Mouse (Mus musculus): ENCODE data around the gene Trio. TPM values are rescaled to one million over a fixed set of nuclear protein-coding genes. Genes with fewer than 3 reads are reported as not detected.
A peak's percentile ranks its signal among the peaks of the same experiment; 100 is the strongest.

The Trio gene
- polyA plus RNA-seq, 1 experiment from 2014 or later, result 18.6 TPM

GRCm38 (mm10) chr15:27933270-27933669 is 92.4 kb downstream of the Trio start:
- no peaks in the 10 kb centered on the region for H3K27me3 ChIP-seq (replicated peaks)
- no peak overlapping the region for H3K4me2 ChIP-seq
- no peak for ATAC-seq (ENCODE audit: insufficient number of reproducible peaks, low FRiP score)
- no peak overlapping the region for H3K4me3 ChIP-seq
- WGBS, result 86% methylated on average over 1 of the region's 1 CpGs
- no peak overlapping the region for H3K27ac ChIP-seq (ENCODE audit: poor library complexity, severe bottlenecking)
- H3K36me3 ChIP-seq, result no peaks in the 10 kb centered on the region
- H3K9me3 ChIP-seq (replicated peaks), result no peaks in the 10 kb centered on the region
- H3K9ac ChIP-seq, result no peak overlapping the region
- peaks cover 55% of the 10 kb centered on the region for H3K4me1 ChIP-seq (replicated peaks)

GRCm38 (mm10) chr15:27931891-27932290 is 93.8 kb downstream of the Trio start:
- 0 out of 2 replicates have a peak, but pooled peaks have one; percentile 24 for ATAC-seq (ENCODE audit: insufficient number of reproducible peaks, low FRiP score)
- WGBS, result 35% methylated on average over 12 of the region's 12 CpGs

GRCm38 (mm10) chr15:27931459-27931858 is 94.2 kb downstream of the Trio start:
- Histone ChIP-seq H3K27me3 (replicated peaks) (no peaks in the 10 kb centered on the region), H3K4me1 (replicated peaks) (peaks cover 49% of the 10 kb centered on the region), H3K27ac (ENCODE audit: poor library complexity, severe bottlenecking) (no peak overlapping the region), H3K4me3 (no peak overlapping the region), H3K9me3 (replicated peaks) (no peaks in the 10 kb centered on the region), H3K36me3 (no peaks in the 10 kb centered on the region), H3K4me2 (peak overlapping the region; percentile 33), H3K9ac (no peak overlapping the region)
- WGBS, result 87% methylated on average over 14 of the region's 14 CpGs
- ATAC-seq (ENCODE audit: insufficient number of reproducible peaks, low FRiP score), result no peak

More at GRCm38 (mm10) chr15:27931891-27932290, 93.8 kb downstream of the Trio start:
- H3K4me2 ChIP-seq, result peak overlapping the region; percentile 33
- no peaks in the 10 kb centered on the region for H3K27me3 ChIP-seq (replicated peaks)
- H3K27ac ChIP-seq (ENCODE audit: poor library complexity, severe bottlenecking), result no peak overlapping the region
- H3K4me1 ChIP-seq (replicated peaks), result peaks cover 50% of the 10 kb centered on the region
- no peak overlapping the region for H3K9ac ChIP-seq
- H3K4me3 ChIP-seq, result no peak overlapping the region
- no peaks in the 10 kb centered on the region for H3K9me3 ChIP-seq (replicated peaks)
- H3K36me3 ChIP-seq, result no peaks in the 10 kb centered on the region

GRCm38 (mm10) chr15:27927614-27928013 is 98.0 kb downstream of the Trio start:
- 83% methylated on average over 6 of the region's 6 CpGs for WGBS
- no peaks in the 10 kb centered on the region for H3K27me3 ChIP-seq (replicated peaks)
- H3K27ac ChIP-seq (ENCODE audit: poor library complexity, severe bottlenecking), result no peak overlapping the region
- H3K4me2 ChIP-seq, result no peak overlapping the region
- no peak for ATAC-seq (ENCODE audit: insufficient number of reproducible peaks, low FRiP score)
- no peak overlapping the region for H3K9ac ChIP-seq
- no peak overlapping the region for H3K4me3 ChIP-seq
- H3K4me1 ChIP-seq (replicated peaks), result peaks cover 61% of the 10 kb centered on the region
- no peaks in the 10 kb centered on the region for H3K36me3 ChIP-seq
- no peaks in the 10 kb centered on the region for H3K9me3 ChIP-seq (replicated peaks)

- H3K4me1 ChIP-seq (replicated peaks), result peaks cover 67% of the 10 kb centered on the region
Observed at GRCm38 (mm10) chr15:27926941-27927340, 98.7 kb downstream of the Trio start.

GRCm38 (mm10) chr15:27926450-27926849 is 99.2 kb downstream of the Trio start:
- H3K27me3 ChIP-seq (replicated peaks), result no peaks in the 10 kb centered on the region
- H3K4me3 ChIP-seq, result no peak overlapping the region
- 60% methylated on average over 7 of the region's 7 CpGs for WGBS
- no peak for ATAC-seq (ENCODE audit: insufficient number of reproducible peaks, low FRiP score)
- H3K4me2 ChIP-seq, result 0 out of 2 replicates have a peak overlapping the region, but pooled peaks have one; percentile 18
- no peaks in the 10 kb centered on the region for H3K36me3 ChIP-seq
- H3K27ac ChIP-seq (ENCODE audit: poor library complexity, severe bottlenecking), result peak overlapping the region; percentile 66
- no peak overlapping the region for H3K9ac ChIP-seq
- H3K4me1 ChIP-seq (replicated peaks), result peaks cover 67% of the 10 kb centered on the region
- H3K9me3 ChIP-seq (replicated peaks), result no peaks in the 10 kb centered on the region

More at GRCm38 (mm10) chr15:27926941-27927340, 98.7 kb downstream of the Trio start:
- no peak for ATAC-seq (ENCODE audit: insufficient number of reproducible peaks, low FRiP score)
- Histone ChIP-seq H3K9ac (no peak overlapping the region), H3K4me3 (no peak overlapping the region), H3K9me3 (replicated peaks) (no peaks in the 10 kb centered on the region), H3K36me3 (no peaks in the 10 kb centered on the region), H3K4me2 (no peak overlapping the region), H3K27ac (ENCODE audit: poor library complexity, severe bottlenecking) (no peak overlapping the region), H3K27me3 (replicated peaks) (no peaks in the 10 kb centered on the region)
- 69% methylated on average over 18 of the region's 18 CpGs for WGBS

- Histone ChIP-seq H3K27ac (ENCODE audit: poor library complexity, severe bottlenecking) (peak overlapping the region; percentile 66), H3K9ac (no peak overlapping the region), H3K4me1 (replicated peaks) (peaks cover 64% of the 10 kb centered on the region), H3K4me3 (no peak overlapping the region), H3K36me3 (no peaks in the 10 kb centered on the region), H3K4me2 (0 out of 2 replicates have a peak overlapping the region, but pooled peaks have one; percentile 18), H3K9me3 (replicated peaks) (no peaks in the 10 kb centered on the region), H3K27me3 (replicated peaks) (no peaks in the 10 kb centered on the region)
- ATAC-seq (ENCODE audit: insufficient number of reproducible peaks, low FRiP score), result 0 out of 2 replicates have a peak, but pooled peaks have one; percentile 9
- WGBS, result 35% methylated on average over 8 of the region's 8 CpGs
Observed at GRCm38 (mm10) chr15:27925865-27926264, 99.8 kb downstream of the Trio start.

GRCm38 (mm10) chr15:27925004-27925635 is 100.5 kb downstream of the Trio start:
- H3K4me2 ChIP-seq, result no peak overlapping the region

GRCm38 (mm10) chr15:27923987-27924341 is 101.7 kb downstream of the Trio start:
- H3K27me3 ChIP-seq (replicated peaks), result no peaks in the 10 kb centered on the region
- H3K4me3 ChIP-seq, result peak overlapping the region; percentile 39
- ATAC-seq (ENCODE audit: insufficient number of reproducible peaks, low FRiP score), result no peak
- 21% methylated on average over 5 of the region's 5 CpGs for WGBS
- H3K9ac ChIP-seq, result no peak overlapping the region
- no peaks in the 10 kb centered on the region for H3K36me3 ChIP-seq
- H3K9me3 ChIP-seq (replicated peaks), result no peaks in the 10 kb centered on the region
- no peak overlapping the region for H3K27ac ChIP-seq (ENCODE audit: poor library complexity, severe bottlenecking)
- H3K4me1 ChIP-seq (replicated peaks), result peaks cover 70% of the 10 kb centered on the region
- H3K4me2 ChIP-seq, result peak overlapping the region; percentile 66

More at GRCm38 (mm10) chr15:27925004-27925635, 100.5 kb downstream of the Trio start:
- H3K27me3 ChIP-seq (replicated peaks), result no peaks in the 10 kb centered on the region
- 0 out of 2 replicates have a peak overlapping the region, but pooled peaks have one; percentile 6 for H3K9ac ChIP-seq
- H3K9me3 ChIP-seq (replicated peaks), result no peaks in the 10 kb centered on the region
- no peak for ATAC-seq (ENCODE audit: insufficient number of reproducible peaks, low FRiP score)
- 38% methylated on average over 15 of the region's 15 CpGs for WGBS
- H3K4me3 ChIP-seq, result no peak overlapping the region
- H3K27ac ChIP-seq (ENCODE audit: poor library complexity, severe bottlenecking), result peak overlapping the region; percentile 15
- no peaks in the 10 kb centered on the region for H3K36me3 ChIP-seq
- peaks cover 64% of the 10 kb centered on the region for H3K4me1 ChIP-seq (replicated peaks)

- 7% methylated on average over 21 of the region's 21 CpGs for WGBS
- peak overlapping the region; percentile 66 for H3K4me2 ChIP-seq
- no peaks in the 10 kb centered on the region for H3K36me3 ChIP-seq
- peaks cover 70% of the 10 kb centered on the region for H3K4me1 ChIP-seq (replicated peaks)
- peak overlapping the region; percentile 52 for H3K9ac ChIP-seq
- H3K4me3 ChIP-seq, result peak overlapping the region; percentile 39
- H3K27ac ChIP-seq (ENCODE audit: poor library complexity, severe bottlenecking), result no peak overlapping the region; the same call in 1 of the 2 replicates
- H3K27me3 ChIP-seq (replicated peaks), result no peaks in the 10 kb centered on the region
- H3K9me3 ChIP-seq (replicated peaks), result no peaks in the 10 kb centered on the region
- ATAC-seq (ENCODE audit: insufficient number of reproducible peaks, low FRiP score), result peak; percentile 89
Observed at GRCm38 (mm10) chr15:27923280-27923986, 102.2 kb downstream of the Trio start.

- ATAC-seq (ENCODE audit: insufficient number of reproducible peaks, low FRiP score), result no peak
- H3K4me1 ChIP-seq (replicated peaks), result peaks cover 51% of the 10 kb centered on the region
- H3K9ac ChIP-seq, result no peak overlapping the region
- H3K4me3 ChIP-seq, result no peak overlapping the region
- H3K27ac ChIP-seq (ENCODE audit: poor library complexity, severe bottlenecking), result no peak overlapping the region
- WGBS, result 62% methylated on average over 3 of the region's 3 CpGs
- H3K36me3 ChIP-seq, result peaks cover 7% of the 10 kb centered on the region; the same call in 1 of the 2 replicates
- no peaks in the 10 kb centered on the region for H3K9me3 ChIP-seq (replicated peaks)
- H3K27me3 ChIP-seq (replicated peaks), result no peaks in the 10 kb centered on the region
- H3K4me2 ChIP-seq, result no peak overlapping the region
Observed at GRCm38 (mm10) chr15:27920751-27921150, 104.9 kb downstream of the Trio start.
